Mouse (Mus musculus): Measurements from ENCODE around the gene C1qtnf1.

Gene C1qtnf1

DNA sequence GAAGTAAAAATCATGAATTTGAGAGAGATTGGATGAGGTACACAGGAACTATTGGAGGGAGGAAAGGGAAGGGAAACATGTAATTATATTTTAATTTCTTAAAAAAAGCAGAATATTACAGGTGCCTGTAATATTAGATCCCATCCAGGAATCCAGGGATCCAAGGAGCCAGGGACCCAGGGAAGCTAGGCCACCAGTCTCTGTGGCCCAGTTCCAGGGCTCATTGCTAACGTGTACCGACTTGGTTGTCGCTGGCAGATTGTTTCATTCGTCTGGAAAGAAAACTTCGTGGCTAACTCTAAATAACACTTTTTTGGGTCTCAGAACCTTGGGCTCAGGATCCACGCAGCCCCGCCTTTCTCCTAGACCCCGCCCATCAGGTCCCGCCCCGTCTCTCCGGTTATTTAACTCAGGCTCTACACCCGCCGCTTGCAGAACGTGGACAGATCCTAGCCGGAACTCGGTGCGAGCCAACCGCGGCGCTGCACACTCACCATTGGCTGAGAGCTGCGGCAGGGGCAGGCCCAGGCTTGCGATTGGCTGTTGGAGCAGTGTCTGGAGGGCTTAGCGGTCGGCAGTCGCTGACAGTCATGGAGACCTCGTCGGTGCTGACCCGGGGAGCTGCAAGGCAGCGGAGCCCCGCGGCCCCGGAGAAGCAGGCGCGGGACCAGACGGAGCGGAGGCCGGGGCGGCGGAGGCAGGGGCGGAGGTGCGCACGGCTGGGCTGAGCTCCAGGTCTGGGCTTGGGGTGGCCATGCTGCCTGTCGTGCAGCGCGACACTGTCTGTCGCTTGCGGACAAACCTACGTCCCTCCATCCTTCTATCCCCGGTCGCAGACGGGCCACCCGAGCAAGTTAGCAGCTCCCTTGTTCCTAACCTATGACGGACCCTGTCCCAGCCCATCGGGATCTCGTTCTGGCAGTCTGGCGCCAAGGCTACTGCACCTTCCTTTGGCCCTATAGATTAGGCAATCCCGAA lies 48.7 kb downstream of the C1qtnf1 start, which contains the start of gene Engase:
Gene Engase (plus strand): TSS at position 434 of the 978 bp plus-strand sequence.
- peak; percentile 94 for DNase-seq

DNA sequence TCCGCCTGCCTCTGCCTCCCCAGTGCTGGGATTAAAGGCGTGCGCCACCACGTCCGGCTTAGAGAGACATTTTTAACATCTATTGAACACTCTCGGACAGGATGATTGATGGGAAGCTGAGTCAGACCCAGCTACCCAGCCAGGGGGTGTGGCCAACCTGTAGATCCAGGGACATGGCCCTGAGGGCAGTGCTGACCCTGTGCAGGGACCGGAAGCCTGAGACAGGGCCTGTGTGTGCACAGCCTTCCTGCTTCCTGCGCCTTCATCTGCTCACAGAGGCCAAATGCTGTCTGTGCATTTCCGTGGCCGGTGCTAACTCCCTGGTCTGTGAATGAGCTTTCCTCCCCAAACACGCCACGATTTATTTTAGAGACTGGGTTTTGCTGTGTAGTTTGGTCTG lies 51.8 kb downstream of the C1qtnf1 start:
- no peak for DNase-seq

DNA sequence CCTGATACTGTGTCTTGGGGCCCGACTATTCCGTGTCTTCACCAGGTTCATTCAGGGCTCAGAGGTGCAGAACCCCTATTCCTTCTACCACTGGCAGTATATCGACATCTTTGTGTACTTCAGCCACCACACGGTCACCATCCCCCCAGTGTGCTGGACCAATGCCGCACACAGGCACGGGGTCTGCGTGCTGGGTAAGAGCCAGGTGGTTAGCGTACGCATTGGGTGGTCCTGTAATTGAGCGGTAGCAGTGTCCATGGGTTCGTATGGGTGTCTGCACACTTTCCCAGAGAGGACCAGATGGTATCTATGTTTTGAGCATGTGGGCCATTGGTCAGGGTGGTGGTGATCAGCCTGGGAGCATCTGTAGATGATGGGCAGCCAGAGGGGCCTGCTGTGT lies 53.2 kb downstream of the C1qtnf1 start:
- DNase-seq = no peak

DNA sequence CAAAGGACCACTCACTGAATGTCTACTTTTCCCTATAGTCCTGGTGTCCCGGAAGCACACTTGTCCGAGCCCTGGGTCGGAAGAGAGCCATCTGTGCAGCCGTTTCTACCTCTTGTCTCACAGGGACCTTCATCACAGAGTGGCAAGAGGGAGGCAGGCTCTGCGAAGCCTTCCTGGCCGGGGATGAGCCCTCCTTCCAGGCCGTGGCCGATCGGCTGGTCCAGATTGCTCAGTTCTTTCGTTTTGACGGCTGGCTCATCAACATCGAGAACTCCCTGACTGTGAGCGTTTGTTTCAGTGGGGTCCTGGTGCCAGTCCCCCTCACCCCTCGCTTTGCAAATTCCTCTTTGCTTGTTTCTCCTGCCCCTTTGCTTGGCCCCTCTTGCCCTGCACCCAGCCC lies 53.7 kb downstream of the C1qtnf1 start:
- no peak for DNase-seq

DNA sequence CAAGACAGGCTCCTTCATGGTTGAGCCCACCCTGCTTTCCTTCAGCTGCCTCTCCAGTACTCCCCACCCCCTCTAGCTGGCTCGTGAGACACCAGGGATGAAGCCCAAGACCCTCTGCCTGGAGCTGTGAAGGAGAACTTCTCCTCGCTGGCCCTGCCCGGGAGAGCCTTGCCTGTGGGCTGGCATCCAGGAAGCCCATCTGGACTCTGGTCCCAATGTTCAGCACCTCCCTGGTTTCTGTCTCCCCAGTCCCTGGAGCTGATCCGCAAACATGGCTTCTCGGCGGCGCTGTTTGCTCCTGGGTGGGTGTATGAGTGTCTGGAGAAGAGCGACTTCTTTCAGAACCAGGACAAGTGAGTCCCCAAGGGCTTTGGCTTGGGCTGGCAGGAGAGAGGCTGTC lies 56.2 kb downstream of the C1qtnf1 start:
- DNase-seq = no peak

DNA sequence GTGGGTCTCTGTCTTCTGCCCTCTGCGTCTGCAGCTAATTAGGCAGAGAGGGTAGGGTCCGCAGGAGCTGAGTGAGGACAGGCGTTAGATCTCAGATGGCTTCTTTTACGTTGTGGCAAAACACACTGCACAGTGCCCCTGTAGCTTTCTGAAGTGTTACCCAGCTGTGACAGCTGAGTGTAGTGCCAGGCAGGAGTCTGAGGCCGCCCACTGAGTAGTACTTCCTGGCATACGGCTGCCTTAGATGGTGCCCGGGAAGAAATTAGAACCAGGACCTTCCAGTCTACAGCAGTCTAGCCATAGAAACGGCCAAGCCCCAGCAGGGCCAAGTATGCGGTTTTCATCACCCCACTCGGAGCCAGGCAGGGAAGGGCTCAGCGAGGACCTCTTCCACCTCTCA lies 57.3 kb downstream of the C1qtnf1 start:
- DNase-seq = no peak

DNA sequence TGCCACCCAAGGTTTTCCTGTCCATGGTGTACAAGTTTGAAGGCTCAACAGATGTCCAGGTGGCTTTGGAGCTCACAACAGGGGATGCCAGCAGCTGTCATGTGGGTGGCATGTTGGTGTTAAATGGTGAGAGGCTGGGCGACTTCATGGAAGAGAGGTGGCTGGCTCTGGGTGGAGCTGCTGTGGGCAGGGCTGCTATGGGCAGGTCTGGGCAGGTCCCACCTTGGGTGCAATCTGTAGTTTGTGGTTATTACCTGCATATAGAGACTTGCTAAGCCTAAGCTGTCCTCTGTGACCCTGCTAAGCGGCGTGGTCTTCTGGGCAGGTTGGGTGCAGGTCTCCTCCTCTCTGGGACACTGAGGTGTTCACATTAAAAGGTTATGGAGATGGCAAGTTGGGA lies 57.8 kb downstream of the C1qtnf1 start:
- no peak for DNase-seq

DNA sequence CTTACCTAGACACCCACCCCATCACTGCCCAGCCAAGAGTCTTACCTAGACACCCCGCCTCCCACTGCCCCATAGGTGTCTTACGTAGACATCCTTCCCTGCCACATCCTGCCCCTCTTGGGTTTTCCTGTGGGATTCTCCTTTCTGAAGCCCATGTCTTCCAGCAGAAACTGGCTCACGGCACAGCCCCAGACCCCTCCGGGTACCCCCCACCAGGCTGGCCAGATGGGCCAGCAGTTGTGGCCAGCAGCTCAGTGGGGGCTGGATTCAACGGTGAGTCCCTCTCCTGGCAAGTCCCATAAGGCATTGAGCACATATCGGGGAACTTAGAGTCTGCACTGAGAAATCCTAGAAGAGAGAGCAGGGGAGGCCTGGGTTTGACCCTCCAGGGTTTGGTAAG lies 58.3 kb downstream of the C1qtnf1 start:
- no peak for DNase-seq

DNA sequence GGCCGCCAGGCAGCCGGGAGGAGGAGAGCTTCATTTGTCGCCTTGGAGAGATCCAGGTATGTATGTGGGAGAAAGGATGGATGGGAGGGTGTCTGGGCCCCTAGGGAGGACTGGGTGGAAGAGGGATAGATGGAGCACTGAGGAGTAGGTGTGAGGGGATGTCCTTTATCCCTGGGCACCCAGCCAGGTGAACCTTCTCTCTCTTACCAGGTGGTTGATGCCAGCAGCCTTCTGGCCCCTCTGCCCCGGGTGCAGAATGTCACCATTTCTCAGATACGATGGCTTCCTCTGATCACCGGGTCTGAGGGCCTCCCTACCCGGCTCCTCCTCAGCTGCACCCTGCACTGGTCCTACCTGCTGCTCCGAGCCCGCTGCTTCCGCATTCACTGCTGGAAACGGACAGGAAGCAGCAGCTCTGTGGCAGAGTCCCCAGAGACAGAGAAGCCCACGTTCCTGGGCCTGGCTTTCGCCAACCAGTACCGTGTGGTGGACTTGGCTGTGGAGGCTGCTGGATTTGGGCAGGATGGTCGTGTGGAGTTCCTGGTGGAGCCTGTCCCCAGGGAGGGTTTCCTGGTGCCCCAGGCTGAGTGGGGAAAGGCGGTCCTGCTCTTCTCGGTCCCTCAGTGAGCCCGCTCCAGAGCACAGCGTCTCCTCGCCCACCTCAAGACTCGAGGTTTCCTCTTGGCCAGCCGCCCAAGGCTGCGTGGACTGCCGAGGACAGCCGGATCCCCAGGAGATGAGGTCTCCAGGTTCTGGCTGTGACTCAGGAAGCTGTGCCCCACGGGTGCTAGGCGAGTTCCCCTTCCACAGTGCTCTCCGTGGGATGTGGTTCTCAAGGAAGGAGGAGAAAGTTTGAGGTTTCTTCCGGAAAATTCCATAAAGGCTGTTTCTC lies 59.1 kb downstream of the C1qtnf1 start:
- no peak for DNase-seq

DNA sequence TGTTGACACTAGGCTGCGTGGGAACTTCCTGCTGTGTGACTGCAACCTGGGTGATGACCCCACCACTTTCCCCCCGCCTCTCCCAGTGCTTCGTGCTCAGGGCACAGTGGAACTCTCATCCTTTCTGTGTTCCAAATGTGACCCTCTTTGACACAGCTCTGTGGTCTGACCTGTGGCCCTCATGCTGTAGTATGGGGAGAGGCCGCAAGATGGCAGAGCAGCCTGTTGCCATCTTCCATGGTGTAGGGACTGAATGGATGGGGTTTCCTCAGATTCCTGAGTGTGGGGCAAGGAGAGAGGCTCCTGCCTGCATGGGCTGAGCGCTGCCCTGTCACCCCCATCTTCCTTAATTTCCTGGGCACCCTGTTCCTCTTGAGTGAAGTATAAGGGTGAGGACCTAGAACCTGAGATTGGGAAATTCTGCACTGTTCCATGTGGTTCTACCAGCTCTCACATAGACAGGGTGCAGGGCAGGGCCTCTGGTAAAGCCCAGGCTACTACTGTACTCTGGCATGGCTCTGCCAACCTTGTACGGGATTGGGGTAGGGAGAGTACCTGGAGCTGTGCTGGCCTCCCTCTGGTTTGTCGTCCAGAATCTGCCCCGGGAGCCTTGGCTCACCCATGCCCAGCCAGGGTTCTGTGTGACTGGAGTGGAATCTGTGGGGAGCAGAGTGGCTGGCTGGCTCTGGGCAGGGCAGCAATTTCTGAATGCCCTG lies 60.3 kb downstream of the C1qtnf1 start:
- no peak for DNase-seq

DNA sequence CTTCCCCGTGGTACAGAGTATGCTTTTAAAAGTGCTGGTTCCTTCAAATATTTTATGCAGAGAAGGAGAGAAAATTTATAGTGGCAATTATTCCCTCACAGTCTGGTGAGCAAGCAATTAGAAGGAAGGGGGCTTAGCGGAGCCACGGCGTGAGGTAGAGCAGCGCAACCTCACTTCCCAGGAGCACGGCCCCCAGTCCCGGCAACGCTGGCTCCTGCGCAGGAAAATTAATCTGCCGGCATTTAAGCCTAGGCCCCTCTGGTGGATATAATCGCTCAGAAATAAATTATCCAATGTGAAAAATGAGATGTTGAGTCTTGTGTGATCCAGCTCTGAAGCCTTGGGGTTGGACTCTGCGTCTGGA lies 60.9 kb downstream of the C1qtnf1 start:
- no peak for DNase-seq

DNA sequence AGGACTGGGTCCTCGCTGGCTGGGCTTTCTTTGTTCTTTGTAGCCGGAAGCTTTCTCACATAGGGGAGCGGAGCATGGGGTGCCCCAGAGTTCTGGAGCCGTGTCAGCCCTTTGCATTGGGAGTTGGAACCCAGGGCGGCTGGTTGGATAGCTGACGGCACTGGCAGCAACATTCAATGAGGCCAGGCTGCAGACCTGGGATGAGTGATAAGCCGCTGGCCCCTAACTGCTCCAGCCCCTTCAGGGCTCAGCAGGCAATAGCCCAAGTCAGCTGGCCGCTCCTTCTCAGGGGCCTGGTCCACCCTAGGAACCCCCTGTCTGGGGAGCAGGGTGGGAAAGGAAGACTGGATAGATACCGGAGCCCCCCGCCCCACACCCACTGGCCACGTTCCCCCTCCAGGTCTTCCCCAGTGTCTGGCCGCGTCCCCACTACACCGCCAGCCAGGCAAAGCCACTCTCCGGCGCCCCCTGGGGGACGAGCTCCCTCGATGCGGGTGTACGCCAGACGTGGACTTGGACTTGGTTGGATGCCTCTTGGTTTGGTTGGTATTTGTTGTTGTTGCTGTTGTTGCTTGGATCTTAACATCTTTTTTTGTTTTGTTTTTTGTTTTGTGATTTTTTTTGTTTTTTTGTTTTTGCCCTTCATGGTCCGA lies 62.7 kb downstream of the C1qtnf1 start:
- peak; percentile 84 for DNase-seq

DNA sequence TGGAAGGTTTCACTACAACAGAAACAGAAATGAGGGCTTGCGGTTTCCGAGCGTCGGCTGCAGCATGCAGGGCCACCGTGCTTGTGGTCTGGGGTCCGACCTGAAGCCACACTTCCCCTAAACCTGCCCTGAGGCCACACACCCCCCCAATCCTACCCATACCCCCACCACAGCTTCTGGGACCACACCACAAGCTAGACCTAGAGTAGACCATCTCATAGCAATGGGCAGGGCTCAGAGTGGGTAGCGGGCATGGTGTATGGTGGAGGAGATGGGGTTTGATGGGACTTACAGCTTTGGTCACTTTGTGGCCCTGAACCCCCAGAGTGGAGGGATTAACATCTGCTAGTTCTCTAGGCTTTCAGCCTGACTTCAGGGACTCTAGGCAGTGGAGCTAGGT lies 63.2 kb downstream of the C1qtnf1 start:
- DNase-seq = no peak

DNA sequence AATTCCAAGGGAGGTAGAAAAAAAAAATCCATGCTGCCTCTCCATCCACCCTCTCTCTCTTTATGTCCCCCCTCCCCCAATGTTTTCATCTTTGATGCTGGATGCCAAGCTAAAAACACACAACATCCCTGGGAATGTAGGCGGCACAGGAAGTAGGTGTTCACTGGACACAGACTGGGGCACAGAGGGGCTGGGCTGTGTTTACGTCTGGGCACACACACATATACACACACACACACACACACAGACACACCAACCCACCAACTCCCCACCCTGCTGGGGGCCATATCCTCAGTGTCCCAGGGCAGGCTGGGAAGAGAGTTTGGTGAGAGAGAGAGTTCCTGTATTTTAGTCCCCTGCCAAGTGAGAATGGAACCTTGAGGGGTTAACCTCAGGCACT lies 65.5 kb downstream of the C1qtnf1 start:
- no peak for DNase-seq

DNA sequence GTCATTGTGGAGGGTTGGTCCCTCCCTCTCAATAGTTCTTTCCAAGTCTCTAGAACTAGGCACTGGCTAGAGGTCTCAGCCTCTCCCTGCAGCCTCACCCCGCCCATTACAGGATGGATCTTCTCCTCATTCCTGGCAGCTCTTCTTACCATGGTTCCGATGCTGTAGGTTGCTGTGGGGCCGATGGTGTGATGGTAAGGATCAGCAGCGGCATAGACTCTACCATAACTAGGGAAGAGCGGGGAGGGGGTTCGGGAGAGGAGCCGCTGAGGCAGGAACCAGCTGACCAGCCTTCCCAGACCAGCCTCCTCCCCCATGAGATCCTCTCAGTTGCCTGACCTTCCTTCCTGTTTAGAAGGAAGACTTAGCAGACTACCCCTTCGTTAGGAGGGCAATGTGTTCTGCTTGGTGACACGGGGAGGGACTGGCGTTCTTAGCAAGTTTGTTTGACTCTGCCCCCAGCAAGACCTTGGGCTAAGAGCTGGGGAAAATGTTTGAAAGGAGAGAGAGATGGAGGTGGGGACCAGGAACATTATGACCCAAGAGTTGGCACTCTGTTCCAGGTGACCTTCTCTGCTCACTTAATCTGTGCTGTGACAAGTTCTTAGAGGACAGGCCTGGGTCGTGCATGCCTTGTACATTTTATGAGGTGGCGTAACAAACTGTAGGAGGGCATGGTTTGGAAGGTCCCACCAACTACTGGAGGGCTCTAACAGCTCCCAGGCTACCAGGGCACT lies 66.2 kb downstream of the C1qtnf1 start:
- no peak for DNase-seq

DNA sequence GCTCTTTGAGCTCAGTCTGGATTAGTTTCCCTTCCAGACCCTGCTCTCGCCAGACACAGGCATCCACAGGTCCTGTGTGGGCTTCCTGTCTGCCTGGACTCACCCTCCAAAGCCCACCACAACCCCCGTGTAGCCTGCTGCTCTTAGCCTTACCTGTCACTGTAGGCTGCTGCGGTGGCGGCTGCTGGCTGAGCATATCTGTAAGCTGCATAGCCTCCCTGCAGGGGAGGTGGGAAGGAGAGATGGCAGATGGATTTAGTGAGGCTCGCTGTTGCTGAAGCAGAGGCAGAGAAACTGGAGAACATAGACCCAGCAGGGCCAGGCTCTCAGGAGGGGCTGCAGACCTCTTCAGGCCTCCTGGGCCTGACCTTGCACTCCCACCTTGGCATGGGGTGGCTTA lies 67.1 kb downstream of the C1qtnf1 start:
- DNase-seq = no peak

DNA sequence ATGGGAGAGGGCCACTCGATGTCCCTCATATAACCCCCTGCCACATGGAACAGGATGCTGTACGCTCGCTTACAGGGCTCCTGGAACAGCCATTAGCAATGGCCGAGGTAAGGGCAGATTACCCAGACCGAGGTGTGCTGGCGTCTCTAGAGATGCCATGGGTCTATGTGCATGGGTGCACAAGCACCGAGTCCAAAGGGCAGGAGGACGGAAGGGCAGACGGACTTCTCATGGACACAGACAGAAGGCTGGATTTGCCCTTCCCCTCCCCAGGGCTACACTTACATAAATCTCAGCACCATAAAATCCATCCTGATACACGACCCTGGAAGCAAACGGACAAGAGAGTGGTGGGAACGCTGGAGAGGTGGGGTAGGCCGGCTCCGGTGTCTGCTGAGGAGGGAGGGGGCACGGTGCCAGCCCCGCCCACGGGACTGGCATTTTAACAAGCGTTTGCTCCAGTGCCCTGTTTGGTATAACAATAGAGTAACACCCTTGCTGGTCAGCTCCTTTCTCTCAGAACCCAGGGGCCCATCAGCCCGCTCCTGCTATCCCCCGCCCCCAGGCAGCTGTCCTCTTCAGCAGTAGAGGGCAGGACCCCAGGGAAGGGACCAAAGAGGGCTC lies 68.2 kb downstream of the C1qtnf1 start:
- DNase-seq = no peak
